Mouse (Mus musculus) forebrain, embryonic 10.5 days (tissue): ENCODE results near the gene Krtap2-4. TPM values are rescaled to one million over a fixed set of nuclear protein-coding genes. Genes with fewer than 3 reads are reported as not detected.
"Not testable (repeated sequence)": the region's sequence is repeated elsewhere in the genome, so short reads cannot be mapped to it uniquely, and the experiment has no call there.

Source experiments
- DNase-seq: peaks from one replicate; pipeline ENCODE4 v3.0.0-alpha.2; 2017; ENCODE audit warnings: low spot score; ENCODE audit errors: extremely low spot score
- H3K27ac ChIP-seq: fragments of 300-500 bp; sonication (generic); 2 replicates; pipeline ENCODE4 v1.5.1; 2016; ENCODE audit warnings: mild to moderate bottlenecking
- H3K27me3 ChIP-seq: fragments of 300-500 bp; sonication (generic); 2 replicates; pipeline ENCODE4 v1.6.1; 2016; ENCODE audit warnings: mild to moderate bottlenecking; ENCODE audit not compliant: poor library complexity, severe bottlenecking
- H3K36me3 ChIP-seq: fragments of 300-500 bp; sonication (generic); replicated peaks from 2 replicates; pipeline ENCODE4 v1.6.1; 2016; ENCODE audit warnings: mild to moderate bottlenecking, moderate library complexity
- H3K4me1 ChIP-seq: fragments of 300-500 bp; sonication (generic); 2 replicates; pipeline ENCODE4 v1.6.1; 2016
- H3K4me3 ChIP-seq: fragments of 300-500 bp; sonication (generic); 2 replicates; pipeline ENCODE4 v1.5.1; 2016; ENCODE audit warnings: mild to moderate bottlenecking, moderate library complexity
- H3K9me3 ChIP-seq: fragments of 300-500 bp; sonication (generic); 2 replicates; pipeline ENCODE4 v1.6.1; 2016; ENCODE audit warnings: mild to moderate bottlenecking, moderate library complexity
- WGBS: fragments of 180-500 bp; shearing (Covaris S2); methylation state at CpG from one replicate; pipeline ENCODE4 v1.1.7; 2016; 5-methylcytosine and 5-hydroxymethylcytosine counted together
- polyA plus RNA-seq: library from polyadenylated mRNA; unstranded; fragments of >200 nt; fragmentation: Nextera tagmentation; extraction: Ambion mirVana; gene quantifications from 2 replicates; pipeline ENCODE4 v1.2.1, GENCODE M21; 2016

The Krtap2-4 gene
- not detected in 2 replicates for polyA plus RNA-seq

DNA sequence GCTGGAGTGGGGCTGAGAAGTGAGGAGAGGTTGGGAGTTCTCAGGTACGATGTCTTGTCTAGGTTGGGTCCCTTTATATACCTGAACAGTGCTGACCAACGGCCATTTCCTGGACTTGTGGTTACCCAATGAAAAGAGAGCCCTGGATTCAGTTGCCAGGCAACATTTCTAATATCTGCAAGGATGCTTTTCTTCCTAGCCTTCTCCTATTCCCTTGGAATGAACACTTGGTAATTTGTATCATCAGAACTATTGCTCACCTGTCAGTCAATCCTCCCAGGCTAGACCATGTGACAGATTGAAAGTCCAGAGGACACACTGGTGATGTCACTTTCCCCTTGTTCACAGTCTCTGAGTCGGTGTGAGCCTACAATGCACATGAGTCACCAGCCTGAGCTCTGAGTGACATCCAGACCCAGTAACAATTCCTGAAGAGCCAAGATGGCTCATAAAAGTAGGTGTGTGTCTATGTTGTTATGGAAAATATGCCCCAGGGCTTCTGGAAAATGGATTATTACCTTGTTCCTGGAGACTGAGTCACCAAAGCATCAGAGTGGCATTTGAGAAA, at the start of gene Krtap2-4:
Krtap2-4 (minus strand) TSS at position 51 of the 568 bp plus-strand sequence.
- DNase-seq: no peak
- Histone ChIP-seq H3K36me3 (no peaks in the 10 kb centered on the region), H3K27me3 (no peaks in the 10 kb centered on the region), H3K9me3 (no peaks in the 10 kb centered on the region), H3K27ac (no peak within 1 kb of the TSS), H3K4me3 (no peak within 1 kb of the TSS), H3K4me1 (no peaks in the 10 kb centered on the region)
- WGBS: 84% methylated on average over 3 of the region's 3 CpGs

DNA sequence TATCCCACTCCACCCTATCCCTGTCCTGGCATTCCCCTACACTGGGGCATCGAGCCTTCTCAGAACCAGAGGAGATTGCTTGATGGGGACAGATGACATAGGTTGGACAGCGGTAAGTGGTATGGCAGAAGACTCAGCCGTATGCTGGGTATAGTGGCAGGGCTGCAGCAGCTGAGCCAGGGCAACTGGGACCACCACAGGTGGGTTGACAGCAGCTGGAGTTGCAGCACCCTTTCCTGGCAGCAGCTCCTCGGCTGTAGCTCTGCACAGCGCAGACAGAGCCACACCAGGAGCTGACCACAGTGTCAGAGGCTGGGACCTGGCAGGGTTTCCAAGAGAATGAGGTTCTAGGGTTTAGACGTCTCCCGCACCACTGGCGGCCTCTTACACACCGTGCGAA, 48.2 kb upstream of the Krtap2-4 start:
- Histone ChIP-seq H3K27me3 (no peaks in the 10 kb centered on the region), H3K9me3 (no peaks in the 10 kb centered on the region; the same call in 1 of the 2 replicates), H3K36me3 (no peaks in the 10 kb centered on the region), H3K27ac (no peak overlapping the region), H3K4me3 (no peak overlapping the region), H3K4me1 (no peaks in the 10 kb centered on the region)
- DNase-seq: no peak
- 92% methylated on average over 10 of the region's 10 CpGs for WGBS

DNA sequence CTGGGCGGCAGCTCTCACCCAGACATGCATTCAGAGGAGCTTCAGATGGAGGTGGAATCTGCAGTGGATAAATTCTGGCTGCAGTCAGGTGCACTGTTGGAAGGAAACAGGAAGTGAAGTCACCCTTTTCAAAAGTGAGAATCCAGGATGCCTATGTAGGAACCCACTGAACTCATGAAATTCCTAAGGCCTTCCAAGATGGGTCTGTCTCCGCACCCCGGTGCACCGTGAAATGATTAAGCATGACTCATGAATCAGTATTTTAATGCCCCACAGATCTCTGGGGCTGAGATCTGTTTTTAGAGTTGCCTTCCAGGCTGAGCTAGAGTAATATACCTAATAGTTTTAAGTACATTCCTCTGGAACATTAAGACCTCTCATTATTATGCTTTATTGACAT, 44.6 kb upstream of the Krtap2-4 start:
- WGBS: 90% methylated on average over 4 of the region's 4 CpGs
- H3K4me1 ChIP-seq: peaks cover 5% of the 10 kb centered on the region; the same call in 1 of the 2 replicates

DNA sequence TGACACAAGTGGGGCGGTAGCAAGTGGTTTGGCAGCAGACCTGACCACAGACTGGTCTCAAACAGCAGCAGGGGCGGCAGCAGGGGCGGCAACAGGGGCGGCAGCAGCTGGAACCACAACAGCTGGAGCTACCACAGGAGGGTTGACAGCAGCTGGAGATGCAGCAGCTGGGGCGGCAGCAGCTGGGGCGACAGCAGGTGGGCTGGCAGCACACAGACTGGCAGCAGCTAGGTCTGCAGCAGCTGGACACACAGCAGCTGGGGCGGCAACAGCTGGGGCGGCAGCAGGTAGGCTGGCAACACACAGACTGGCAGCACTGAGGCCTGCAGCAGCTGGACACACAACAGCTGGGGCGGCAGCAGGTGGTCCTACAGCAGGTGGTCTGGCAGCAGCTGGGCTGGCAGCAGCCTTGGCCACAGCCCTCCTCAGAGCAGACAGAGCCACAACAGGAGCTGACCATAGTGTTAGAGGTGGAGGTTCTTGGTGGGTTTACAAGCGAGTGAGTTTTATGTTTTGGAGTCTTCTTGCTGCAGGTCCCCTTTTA, 43.9 kb upstream of the Krtap2-4 start, which contains the start of gene Gm11563:
Gm11563 (minus strand) TSS at position 494 of the 544 bp plus-strand sequence.
- not testable (repeated sequence) for H3K4me1 ChIP-seq, H3K9me3 ChIP-seq, H3K36me3 ChIP-seq, DNase-seq, H3K27me3 ChIP-seq, H3K4me3 ChIP-seq
- 0 out of 2 replicates have a peak within 1 kb of the TSS, but pooled peaks have one; percentile 20 for H3K27ac ChIP-seq
- 64% methylated on average over 10 of the region's 10 CpGs for WGBS

More for the DNA sequence above, 44.6 kb upstream of the Krtap2-4 start:
- no peak overlapping the region for H3K27ac ChIP-seq
- no peaks in the 10 kb centered on the region for H3K27me3 ChIP-seq
- H3K4me3 ChIP-seq: no peak overlapping the region
- H3K36me3 ChIP-seq: no peaks in the 10 kb centered on the region
- DNase-seq: no peak
- H3K9me3 ChIP-seq: no peaks in the 10 kb centered on the region

DNA sequence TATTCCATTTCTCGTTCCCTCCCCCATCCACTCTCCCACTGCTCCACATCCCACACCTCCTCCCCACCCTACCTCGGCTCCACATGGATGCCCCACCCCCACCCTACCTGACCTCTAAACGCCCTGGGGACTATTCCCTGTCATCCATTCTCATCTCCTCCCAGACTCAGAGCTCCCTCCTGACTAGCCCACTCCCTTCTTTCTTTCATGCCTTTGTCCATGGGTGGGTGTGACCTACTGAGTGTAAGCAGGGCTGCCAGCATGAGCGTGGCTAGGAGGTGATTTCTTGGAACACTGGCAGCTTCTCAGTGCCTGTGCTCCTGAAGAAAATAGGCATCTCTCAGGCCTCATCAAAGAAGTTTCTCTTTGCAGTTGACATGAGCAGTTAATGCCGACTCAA, 42.4 kb upstream of the Krtap2-4 start:
- H3K27me3 ChIP-seq: no peaks in the 10 kb centered on the region
- H3K27ac ChIP-seq: no peak overlapping the region
- no peaks in the 10 kb centered on the region for H3K36me3 ChIP-seq
- peaks cover 5% of the 10 kb centered on the region; the same call in 1 of the 2 replicates for H3K4me1 ChIP-seq
- no peaks in the 10 kb centered on the region for H3K9me3 ChIP-seq
- no peak overlapping the region for H3K4me3 ChIP-seq
- WGBS: 60% methylated on average over 5 of the region's 5 CpGs
- no peak for DNase-seq

DNA sequence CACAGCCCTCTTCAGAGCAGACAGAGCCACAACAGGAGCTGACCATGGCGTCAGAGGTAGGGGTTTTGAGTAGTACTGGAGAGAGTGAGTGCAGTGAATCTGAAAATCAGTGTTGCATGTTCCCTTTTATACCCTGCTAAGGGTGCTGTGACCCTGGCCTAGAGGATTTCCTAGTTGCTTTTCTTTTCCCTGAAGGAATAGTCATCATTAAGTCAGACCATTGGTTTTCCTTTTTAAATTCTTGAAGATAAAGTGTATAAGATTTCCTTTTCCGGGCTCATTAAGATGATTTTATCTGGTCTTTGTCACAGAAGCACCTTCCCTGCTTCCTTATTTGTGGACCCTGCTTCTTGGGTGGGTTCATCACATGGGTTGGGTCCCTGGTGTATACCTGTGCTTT, 35.5 kb upstream of the Krtap2-4 start, which contains the start of gene Gm11555:
Gm11555 (minus strand) TSS at position 101 of the 400 bp plus-strand sequence.
- no peaks in the 10 kb centered on the region for H3K27me3 ChIP-seq
- H3K36me3 ChIP-seq: no peaks in the 10 kb centered on the region
- H3K27ac ChIP-seq: no peak within 1 kb of the TSS
- H3K9me3 ChIP-seq: no peaks in the 10 kb centered on the region
- DNase-seq: no peak
- no peak within 1 kb of the TSS for H3K4me3 ChIP-seq
- no peaks in the 10 kb centered on the region for H3K4me1 ChIP-seq
- 79% methylated on average over 2 of the region's 2 CpGs for WGBS

DNA sequence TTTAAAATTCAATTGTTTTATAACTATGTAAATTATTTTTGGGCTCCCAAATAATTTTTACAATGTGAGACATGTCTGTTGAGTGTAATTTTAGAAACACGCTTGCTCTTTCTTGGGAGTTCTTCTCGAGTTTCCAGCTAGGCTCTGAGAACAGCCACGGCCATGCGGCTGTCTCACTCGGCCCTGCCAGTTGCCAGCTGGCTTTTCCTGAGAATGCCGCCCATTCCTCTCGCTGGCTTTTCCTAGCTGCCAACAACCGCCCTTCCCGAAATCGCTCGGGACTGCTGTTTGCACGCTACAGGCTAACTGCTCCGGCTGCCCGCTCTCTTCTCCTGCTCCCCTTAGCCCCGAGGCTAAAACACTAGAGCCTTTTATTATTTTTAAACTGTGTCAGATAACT, 31.8 kb upstream of the Krtap2-4 start:
- DNase-seq: no peak
- WGBS: 90% methylated on average over 15 of the region's 15 CpGs
- no peak overlapping the region for H3K27ac ChIP-seq
- H3K27me3 ChIP-seq: no peaks in the 10 kb centered on the region
- no peaks in the 10 kb centered on the region for H3K36me3 ChIP-seq
- no peak overlapping the region for H3K4me3 ChIP-seq
- H3K9me3 ChIP-seq: no peaks in the 10 kb centered on the region
- H3K4me1 ChIP-seq: no peaks in the 10 kb centered on the region

DNA sequence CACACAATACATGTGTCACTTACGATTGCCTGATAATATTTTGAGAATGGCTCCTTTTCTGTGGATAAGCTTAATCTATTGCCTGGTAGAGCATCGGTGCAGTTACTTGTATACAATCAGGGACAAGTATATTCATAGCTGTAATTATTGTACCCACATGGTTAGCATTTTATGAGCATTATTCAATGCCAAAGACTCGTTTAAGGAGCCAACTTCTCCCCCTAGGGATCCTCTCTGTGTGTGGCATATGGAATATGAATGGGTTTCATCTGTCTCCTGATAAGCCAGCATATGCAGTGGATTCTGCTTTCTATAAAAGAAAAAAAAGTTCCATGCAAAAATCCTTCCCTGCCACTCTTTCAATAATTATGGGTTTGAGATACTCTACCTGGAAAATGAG, 29.7 kb upstream of the Krtap2-4 start:
- no peak overlapping the region for H3K27ac ChIP-seq
- DNase-seq: no peak
- H3K9me3 ChIP-seq: no peaks in the 10 kb centered on the region
- 81% methylated on average over 3 of the region's 3 CpGs for WGBS
- H3K36me3 ChIP-seq: no peaks in the 10 kb centered on the region
- H3K4me3 ChIP-seq: no peak overlapping the region
- H3K27me3 ChIP-seq: no peaks in the 10 kb centered on the region
- H3K4me1 ChIP-seq: no peaks in the 10 kb centered on the region

DNA sequence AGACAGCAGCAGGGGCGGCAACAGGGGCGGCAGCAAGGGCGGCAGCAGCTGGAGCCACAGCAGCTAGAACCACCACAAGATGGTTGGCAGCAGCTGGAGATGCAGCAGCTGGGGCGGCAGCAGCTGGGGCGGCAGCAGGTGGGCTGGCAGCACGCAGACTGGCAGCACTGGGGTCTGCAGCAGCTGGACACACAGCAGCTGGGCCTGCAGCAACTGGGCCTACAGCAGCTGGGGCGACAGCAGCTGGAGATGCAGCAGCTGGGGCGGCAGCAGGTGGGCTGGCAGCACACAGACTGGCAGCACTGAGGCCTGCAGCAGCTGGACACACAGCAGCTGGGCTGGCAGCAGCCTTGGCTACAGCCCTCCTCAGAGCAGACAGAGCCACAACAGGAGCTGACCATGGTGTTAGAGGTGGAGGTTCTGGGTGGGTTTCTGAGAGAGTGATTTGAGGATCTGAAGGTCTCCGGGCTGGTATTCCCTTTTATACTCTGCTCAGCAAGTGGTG, 29.0 kb upstream of the Krtap2-4 start, which contains the start of gene Krtap4-7:
Krtap4-7 (minus strand) TSS at position 455 of the 505 bp plus-strand sequence.
- not testable (repeated sequence) for H3K9me3 ChIP-seq, H3K27me3 ChIP-seq, H3K36me3 ChIP-seq, H3K4me3 ChIP-seq, H3K27ac ChIP-seq, H3K4me1 ChIP-seq, DNase-seq
- WGBS: 85% methylated on average over 9 of the region's 9 CpGs

DNA sequence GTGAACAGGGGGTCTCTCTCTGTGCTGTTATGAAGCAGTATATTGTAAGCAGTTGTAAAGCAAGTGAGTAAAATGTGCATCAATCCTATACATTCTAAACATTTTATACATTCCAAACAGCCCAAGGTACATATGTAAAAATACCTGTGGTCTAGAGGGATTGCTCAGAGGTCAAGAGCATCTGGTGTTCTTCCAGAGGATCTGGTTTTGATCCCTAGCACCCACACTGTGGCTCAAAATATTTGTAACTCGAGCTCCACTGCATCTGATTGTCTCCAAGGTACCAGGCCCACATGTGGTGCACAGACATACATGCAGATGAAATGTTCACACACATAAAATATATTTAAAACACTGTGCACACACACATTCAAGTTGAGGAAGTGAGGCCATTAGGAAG, 26.3 kb upstream of the Krtap2-4 start:
- Histone ChIP-seq H3K4me3 (no peak overlapping the region), H3K27ac (no peak overlapping the region), H3K36me3 (no peaks in the 10 kb centered on the region), H3K9me3 (no peaks in the 10 kb centered on the region), H3K27me3 (no peaks in the 10 kb centered on the region), H3K4me1 (no peaks in the 10 kb centered on the region)
- 59% methylated on average over 1 of the region's 1 CpGs for WGBS
- DNase-seq: no peak

DNA sequence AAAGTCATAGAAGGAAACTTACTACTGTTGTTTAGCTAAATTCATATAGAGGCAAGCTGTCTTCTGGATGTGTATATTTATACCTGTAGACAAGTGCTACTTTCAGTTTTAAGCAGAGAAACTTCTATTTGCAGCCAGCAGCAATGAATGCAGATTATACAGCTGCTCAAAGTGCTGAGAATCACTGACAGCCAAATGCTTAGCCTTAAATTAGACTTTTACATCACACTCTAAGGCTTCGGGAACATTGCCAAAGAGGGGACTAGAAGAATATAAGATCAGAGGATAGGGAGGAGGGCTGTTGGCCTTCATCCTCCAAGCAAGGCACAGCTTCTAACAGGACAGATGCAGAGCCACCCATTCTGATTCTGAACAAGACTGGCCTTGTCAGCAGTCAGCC, 22.4 kb upstream of the Krtap2-4 start:
- H3K36me3 ChIP-seq: no peaks in the 10 kb centered on the region
- H3K4me3 ChIP-seq: no peak overlapping the region
- H3K9me3 ChIP-seq: no peaks in the 10 kb centered on the region
- no peak for DNase-seq
- H3K27me3 ChIP-seq: no peaks in the 10 kb centered on the region
- peaks cover 5% of the 10 kb centered on the region for H3K4me1 ChIP-seq
- no peak overlapping the region for H3K27ac ChIP-seq
- WGBS: 87% methylated on average over 1 of the region's 1 CpGs

DNA sequence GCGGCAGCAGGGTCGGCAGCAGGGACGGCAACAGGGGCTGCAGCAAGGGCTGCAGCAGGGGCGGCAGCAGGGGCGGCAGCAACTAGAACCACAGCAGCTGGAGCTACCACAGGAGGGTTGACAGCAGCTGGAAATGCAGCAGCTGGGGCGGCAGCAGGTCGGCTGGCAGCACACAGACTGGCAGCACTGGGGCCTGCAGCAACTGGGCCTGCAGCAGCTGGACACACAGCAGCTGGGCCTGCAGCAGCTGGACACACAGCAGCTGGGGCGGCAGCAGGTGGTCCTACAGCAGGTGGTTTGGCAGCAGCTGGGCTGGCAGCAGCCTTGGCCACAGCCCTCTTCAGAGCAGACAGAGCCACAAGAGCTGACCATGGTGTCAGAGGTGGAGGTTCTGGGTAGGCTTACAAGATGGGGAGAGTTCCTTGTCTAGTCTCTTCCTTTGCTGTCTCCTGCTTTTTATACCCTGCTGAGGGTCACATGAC, 20.0 kb upstream of the Krtap2-4 start, which contains the start of gene Krtap4-2:
Krtap4-2 (minus strand) TSS at position 432 of the 482 bp plus-strand sequence.
- 40% methylated on average over 8 of the region's 8 CpGs for WGBS
- Histone ChIP-seq H3K4me3 (no peak within 1 kb of the TSS), H3K9me3 (no peaks in the 10 kb centered on the region), H3K27ac (0 out of 2 replicates have a peak within 1 kb of the TSS, but pooled peaks have one; percentile 15), H3K36me3 (no peaks in the 10 kb centered on the region), H3K27me3 (no peaks in the 10 kb centered on the region), H3K4me1 (peaks cover 5% of the 10 kb centered on the region)
- DNase-seq: no peak

DNA sequence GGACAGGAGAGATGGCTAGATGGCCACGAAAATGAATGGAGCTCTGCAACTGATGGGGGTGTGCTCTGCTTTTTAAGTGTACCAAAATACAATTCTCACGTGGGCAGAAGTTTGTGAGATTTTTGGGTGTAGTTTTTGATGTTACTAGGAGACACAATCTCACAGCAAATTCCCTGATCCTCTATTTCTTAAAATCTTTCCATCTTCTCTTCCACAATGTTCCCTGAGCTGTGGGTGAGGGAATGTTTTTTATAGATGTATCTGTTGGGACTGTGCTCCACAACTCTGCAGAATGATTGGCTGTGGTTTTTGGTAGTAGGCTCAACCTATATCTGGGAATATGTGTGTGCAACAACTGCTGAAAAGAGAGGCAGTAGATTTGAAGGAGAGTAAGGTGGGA, 18.6 kb upstream of the Krtap2-4 start:
- 79% methylated on average over 2 of the region's 2 CpGs for WGBS
- Histone ChIP-seq H3K4me1 (peaks cover 5% of the 10 kb centered on the region), H3K4me3 (no peak overlapping the region), H3K27ac (no peak overlapping the region), H3K27me3 (no peaks in the 10 kb centered on the region), H3K36me3 (no peaks in the 10 kb centered on the region), H3K9me3 (no peaks in the 10 kb centered on the region)
- DNase-seq: no peak
